Mouse (Mus musculus) layer of hippocampus, postnatal 14 days (tissue): ENCODE measurements around the gene Spryd3. TPM values are rescaled to one million over a fixed set of nuclear protein-coding genes. Genes with fewer than 3 reads are reported as not detected.

Experiments used
- DNase-seq, 2 experiments: peaks; one replicate each; pipeline ENCODE4 v3.0.0; 2021 to 2022; ENCODE audit warnings: low spot score in 2 of 2, mixed read lengths in 1 of 2
- total RNA-seq, 2 experiments: library from RNA; stranded (reverse); gene quantifications; 2 replicates each; pipeline ENCODE4 v1.2.3; 2021

Gene Spryd3
- total RNA-seq, 2 experiments from 2014 or later: 163 to 164 TPM

DNA sequence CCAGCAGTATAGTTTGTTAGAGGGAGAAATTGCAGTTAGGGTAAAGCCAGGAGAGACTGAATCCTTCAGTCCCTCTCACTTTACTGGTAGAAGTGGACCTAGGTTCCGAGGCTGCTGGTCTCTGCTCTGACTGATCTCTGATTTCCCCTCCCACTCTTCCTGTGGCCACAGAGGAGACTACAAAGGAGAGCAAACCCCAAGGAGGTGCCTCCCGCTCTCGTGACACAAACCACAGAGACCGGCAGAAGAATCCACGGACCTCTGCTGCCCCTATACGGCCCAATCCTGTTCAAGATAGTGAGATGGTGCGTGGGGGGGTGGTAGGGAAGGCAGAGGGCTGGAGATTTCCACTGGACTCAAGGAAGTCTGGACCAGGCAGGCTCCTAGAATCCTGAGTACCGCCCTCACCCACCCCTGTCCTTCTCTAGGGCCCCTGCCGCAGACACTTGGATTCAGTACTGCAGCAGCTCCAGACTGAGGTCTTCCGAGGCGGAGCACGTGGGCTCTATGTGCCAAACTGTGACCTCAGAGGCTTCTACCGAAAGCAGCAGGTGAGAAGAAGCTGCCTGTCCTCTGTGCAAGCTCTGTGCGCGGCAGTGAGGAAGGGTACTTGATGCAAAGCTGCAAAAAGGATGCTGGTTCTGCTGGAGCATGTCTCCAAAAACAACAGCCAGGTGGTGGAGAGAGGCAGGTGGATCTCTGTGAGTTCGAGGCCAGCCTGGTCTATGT, 11.8 kb upstream of the Spryd3 start:
- no peak for DNase-seq

DNA sequence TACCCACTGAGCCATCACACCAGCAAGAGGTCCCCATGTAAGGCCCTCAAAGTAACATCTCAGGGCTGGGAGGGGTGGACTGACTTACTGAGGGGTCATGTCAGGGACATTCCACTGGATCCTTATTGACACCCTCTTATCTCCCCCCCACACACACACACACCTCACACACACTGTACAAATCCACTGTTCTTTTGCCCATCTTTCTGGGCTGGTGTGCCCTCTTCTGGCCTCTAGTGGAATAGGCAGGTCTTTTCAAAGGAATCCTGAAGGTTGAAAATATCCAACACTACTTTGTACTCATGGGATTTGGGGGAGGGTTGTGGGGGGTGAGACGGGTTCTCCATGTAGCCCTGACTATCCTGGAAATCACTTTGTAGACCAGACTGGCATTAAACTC, 10.8 kb upstream of the Spryd3 start:
- peak in 1 of 2 experiments; percentile 34 for DNase-seq

DNA sequence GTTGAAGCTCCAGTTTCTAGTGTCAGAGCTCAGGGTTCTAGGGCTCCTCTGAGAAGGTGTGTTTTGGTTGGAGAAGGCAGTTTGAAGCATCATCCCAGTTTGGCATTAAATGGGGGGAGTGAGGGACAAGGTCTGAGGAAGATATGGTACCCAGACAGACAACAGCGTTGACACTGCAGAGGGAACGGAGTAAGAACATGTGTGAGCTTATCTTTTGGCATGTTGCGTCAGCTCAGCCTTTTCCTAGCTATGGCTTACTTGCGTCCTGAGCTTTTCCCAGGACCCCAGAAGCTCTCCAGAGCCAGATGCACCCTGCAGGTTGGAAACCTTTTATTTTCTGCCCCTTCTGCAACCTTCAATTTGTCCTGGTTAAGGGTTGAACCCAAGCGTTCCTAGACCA, 10.1 kb upstream of the Spryd3 start:
- DNase-seq: no peak

DNA sequence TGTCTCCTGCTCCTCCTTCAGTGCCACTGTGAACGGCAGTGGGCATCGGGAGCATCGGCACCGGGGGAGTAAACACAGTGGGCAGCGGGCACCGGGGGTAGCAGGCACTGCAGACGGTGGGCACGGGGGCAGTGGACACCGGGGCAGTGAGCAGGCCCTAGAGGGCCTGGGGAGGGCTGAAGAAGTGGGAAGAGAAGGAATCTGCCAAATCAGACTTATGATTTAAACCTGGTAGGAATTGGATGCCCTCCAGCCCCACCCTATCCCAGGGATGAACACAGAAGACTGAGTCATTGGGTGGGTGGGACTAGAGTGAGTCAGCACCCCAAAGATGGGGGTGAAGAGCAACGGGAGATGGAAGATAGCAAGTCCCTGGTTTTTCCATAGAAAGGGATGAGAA, 9.3 kb upstream of the Spryd3 start:
- DNase-seq: no peak

- no peak for DNase-seq
Observed at GRCm38 (mm10) chr15:102144726-102145125, 8.7 kb upstream of the Spryd3 start.

GRCm38 (mm10) chr15:102144274-102144711, 8.3 kb upstream of the Spryd3 start, which contains the start of gene Igfbp6:
Igfbp6 (plus strand) TSS chr15:102144362.
- no peak for DNase-seq

GRCm38 (mm10) chr15:102142914-102143912, 7.2 kb upstream of the Spryd3 start:
- no peak for DNase-seq

GRCm38 (mm10) chr15:102141120-102141519, 5.1 kb upstream of the Spryd3 start:
- DNase-seq: no peak

- no peak for DNase-seq
Observed at GRCm38 (mm10) chr15:102135522-102136128, 409 bp downstream of the Spryd3 start.

- DNase-seq: no peak
Observed at GRCm38 (mm10) chr15:102134709-102135108, 1.3 kb downstream of the Spryd3 start.

GRCm38 (mm10) chr15:102133314-102133713, 2.7 kb downstream of the Spryd3 start:
- no peak for DNase-seq

DNA sequence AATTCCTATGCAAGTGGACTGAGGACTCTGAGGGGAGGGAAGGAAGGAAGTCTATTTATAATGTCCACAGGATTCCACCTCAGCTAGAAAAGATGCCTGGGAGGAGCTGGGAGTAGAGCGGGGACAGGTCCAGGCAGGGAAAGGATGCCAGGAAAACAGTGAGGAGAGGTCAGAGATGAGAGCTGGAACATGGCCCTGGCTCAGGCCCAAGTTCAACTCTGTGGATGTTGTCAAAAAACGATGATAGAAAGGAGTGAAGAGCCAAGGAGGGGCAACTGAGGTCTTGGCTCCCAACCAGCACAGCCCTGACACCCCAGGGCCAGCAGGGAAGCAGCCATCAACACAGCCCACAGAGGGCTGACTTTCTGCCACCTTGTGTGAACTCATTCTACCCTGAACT, 9.7 kb downstream of the Spryd3 start:
- DNase-seq: no peak

- no peak for DNase-seq
Observed at GRCm38 (mm10) chr15:102120530-102120929, 15.5 kb downstream of the Spryd3 start.

GRCm38 (mm10) chr15:102119831-102120170, 16.2 kb downstream of the Spryd3 start:
- no peak for DNase-seq

DNA sequence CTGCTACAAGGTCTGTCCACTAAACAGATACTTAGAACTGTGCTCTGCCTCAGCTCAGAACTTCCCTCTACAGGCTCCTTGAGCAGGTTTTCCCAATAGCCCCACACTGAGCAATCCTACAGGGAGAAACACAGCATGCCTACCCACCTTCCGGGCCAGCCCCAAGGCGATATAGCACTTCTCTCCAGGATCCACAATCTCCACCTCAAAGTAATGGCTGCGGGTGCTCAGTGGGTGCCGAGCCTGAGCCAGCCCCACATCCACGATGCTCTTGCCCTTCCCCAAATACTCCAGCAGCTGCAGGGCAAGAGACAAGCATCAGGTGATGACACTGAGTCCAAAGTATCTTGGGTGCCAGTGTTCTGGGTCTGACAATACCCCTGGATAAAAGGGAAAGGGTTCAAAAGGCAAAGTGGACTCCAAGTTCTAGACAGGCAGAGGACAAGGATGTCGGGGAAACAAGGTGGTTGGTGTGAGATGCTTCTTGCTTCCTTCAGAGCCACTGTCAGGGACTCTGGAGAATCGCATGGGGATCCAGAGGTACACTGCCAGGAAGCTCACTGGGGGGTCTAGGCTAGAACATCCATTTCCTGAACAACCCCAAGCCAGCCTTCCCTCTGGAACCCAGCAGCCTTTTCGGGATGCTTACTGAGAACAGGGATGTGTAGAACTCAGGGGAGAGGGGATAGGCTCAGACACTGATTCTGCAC, 16.8 kb downstream of the Spryd3 start:
- DNase-seq: no peak

GRCm38 (mm10) chr15:102118591-102118990, 17.4 kb downstream of the Spryd3 start:
- no peak for DNase-seq

DNA sequence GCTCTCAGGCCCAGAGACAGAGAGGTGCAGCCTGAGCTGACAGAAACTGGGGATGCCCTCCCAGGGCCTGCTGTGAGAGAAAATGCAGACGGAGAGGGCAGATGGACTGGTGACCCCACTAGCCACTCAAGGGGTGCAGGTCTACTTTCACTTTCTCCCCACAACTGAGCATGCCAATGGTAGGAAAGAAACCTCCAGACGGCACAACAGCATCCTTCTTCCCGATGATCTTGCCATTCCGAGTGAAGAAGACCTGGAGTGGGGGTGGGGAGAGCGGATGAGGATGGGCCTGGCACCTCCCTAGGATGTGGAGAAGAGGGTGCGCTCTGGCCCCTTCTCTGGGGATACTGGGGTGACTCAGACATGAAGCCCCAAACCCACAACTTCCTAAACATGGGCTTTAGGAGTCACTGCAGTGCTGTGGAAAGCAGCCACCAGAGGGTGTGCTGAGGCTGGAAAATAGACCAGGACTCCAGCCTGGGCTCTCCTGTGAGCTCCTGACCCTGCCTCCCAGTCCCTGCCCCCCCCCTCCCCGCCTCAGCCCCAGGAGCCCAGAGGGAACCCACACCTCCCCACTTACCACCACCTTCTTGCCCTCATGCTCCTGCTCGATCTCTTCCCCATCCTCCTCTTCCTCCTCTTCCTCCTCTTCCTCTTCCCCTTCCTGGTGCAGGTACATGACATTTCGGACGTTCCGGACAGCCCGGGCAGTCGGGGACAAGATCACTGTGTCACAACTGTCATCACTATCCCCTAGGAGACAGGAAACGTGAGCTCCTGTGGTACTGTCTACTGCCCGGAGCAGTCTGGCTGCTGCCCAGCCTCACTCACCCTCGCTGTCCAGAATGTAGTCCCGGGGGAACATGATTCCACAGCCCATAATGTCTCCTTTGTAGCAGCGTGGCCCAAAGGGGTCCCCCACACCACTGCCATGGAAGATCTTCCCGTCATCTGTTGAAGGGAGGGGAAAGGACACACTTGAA, 18.3 kb downstream of the Spryd3 start:
- no peak for DNase-seq

GRCm38 (mm10) chr15:102116753-102117415, 19.1 kb downstream of the Spryd3 start:
- no peak for DNase-seq

DNA sequence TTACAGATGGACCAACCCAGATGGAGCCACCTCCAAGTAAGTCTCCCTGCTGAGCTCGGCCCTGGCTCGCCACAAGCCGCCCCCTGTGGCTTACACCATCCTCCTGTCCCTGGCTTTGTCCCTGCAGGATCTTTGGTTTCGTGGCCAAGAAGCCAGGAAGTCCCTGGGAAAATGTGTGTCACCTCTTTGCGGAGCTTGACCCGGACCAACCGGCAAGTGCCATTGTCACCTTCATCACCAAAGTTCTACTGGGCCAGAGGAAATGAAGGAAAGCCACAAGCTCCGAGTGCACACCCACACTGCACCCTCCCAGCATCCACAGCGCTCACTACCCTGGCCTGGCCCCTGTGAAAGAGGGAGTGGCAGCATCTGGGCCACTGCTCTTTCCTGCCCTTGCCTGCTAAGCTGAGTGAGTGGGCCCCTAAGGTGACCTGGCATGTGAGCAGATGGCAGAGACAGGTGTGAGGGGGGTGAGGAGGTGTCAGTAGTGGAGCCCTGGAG, 20.3 kb downstream of the Spryd3 start:
- no peak for DNase-seq
